In the genomic region with DNA sequence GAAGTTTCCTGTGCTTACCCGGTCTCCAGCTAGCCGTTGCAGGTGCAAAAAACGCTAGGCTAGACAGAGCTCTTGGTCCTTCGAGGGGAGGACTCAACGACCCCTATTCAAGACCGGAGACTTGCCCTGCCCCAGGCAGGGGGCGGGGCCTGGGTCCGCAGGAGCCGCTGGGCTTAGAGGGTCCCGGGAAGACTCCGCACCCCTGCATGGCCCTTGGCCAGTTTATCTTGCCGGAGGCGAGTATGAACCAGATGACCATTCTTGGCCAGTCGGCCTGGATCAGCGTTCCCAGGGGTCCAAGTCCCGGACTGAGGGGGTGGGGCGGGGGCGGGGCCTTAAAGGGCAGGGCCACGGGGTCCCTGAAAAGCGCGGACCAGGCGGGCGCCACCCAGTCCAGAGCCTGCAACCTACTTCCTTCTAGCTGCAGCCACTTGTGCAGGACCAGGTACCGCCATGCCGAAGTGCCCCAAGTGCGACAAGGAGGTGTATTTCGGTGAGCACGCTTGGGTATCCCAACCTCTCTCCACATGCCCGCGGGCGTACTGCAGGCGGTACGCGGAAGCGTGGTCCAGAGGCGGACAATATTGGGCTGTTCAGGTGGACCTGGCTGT, we compare ENCODE assay signal across 8 mouse cellular contexts. TPM values are rescaled to one million over a fixed set of nuclear protein-coding genes. Genes with fewer than 3 reads are reported as not detected.
DNase-seq lines count a peak whose midpoint lies in the region; ATAC-seq and TF ChIP-seq lines count a peak whose summit lies in the region.

No protein-coding gene starts in this region.

- H3K36me3 ChIP-seq in embryonic facial prominence, embryonic 12.5 days, result no peaks in the 10 kb centered on the region
- 0 out of 2 replicates have a peak, but pooled peaks cover 8% of the 10 kb centered on the region for H3K36me3 ChIP-seq in heart, embryonic 14.5 days (ENCODE audit: control insufficient read depth, insufficient read depth, low read length)
- no peaks in the 10 kb centered on the region for H3K36me3 ChIP-seq in stomach, postnatal 0 days (ENCODE audit: control insufficient read depth, insufficient read depth, low read length)

- no peak overlapping the region for H3K27ac ChIP-seq in embryonic facial prominence, embryonic 12.5 days
- H3K27ac ChIP-seq in heart, embryonic 14.5 days (replicated peaks in 1 of 2; ENCODE audit: control insufficient read depth in 1 of 2, insufficient read depth in 1 of 2, low read depth in 2 of 2, low read length in 2 of 2), result peak overlapping the region in 1 of 2 experiments; percentile 25; a peak in 1 of 4 replicates
- H3K27ac ChIP-seq in stomach, postnatal 0 days (replicated peaks), result peak overlapping the region; percentile 40; the same call in 1 of the 2 replicates

- DNase-seq in CD4-positive, CD25-positive, alpha-beta regulatory T cell, adult 2 months (ENCODE audit: low read depth, low spot score), result peak; percentile 61
- peak; percentile 54 to 73 for DNase-seq in kidney, postnatal 25 days
- DNase-seq in stomach, postnatal 0 days (ENCODE audit: low spot score), result peak; percentile 69
- no peak for DNase-seq in adipocyte (ENCODE audit: low spot score)

- no peaks in the 10 kb centered on the region for H3K9me3 ChIP-seq in embryonic facial prominence, embryonic 12.5 days
- H3K9me3 ChIP-seq in heart, embryonic 14.5 days (ENCODE audit: control insufficient read depth, low read length), result no peaks in the 10 kb centered on the region
- H3K9me3 ChIP-seq in stomach, postnatal 0 days (ENCODE audit: control insufficient read depth, low read length), result no peaks in the 10 kb centered on the region

- no peak for TF ChIP-seq EP300 in stomach, postnatal 0 days (optimal IDR thresholded peaks at IDR 0.05)

- peak overlapping the region; percentile 52 for H3K9ac ChIP-seq in embryonic facial prominence, embryonic 12.5 days
- H3K9ac ChIP-seq in heart, embryonic 14.5 days (ENCODE audit: low read length), result peak overlapping the region; percentile 79
- H3K9ac ChIP-seq in stomach, postnatal 0 days (ENCODE audit: low read length), result peak overlapping the region; percentile 61

- no peak for ATAC-seq in CD4-positive, CD25-positive, alpha-beta regulatory T cell, adult 4 months
- ATAC-seq in embryonic facial prominence, embryonic 12.5 days (ENCODE audit: insufficient number of reproducible peaks, insufficient read depth, low FRiP score, low TSS enrichment), result no peak
- 0 out of 2 replicates have a peak, but pooled peaks have one; percentile 9 for ATAC-seq in heart, embryonic 14.5 days (ENCODE audit: insufficient number of reproducible peaks, insufficient read depth, low FRiP score, low read depth)
- peak; percentile 17 for ATAC-seq in megakaryocyte, adult 5-6 weeks (ENCODE audit: poor library complexity, severe bottlenecking)
- no peak for ATAC-seq in stomach, postnatal 0 days (ENCODE audit: low FRiP score, low TSS enrichment)

- peak overlapping the region; percentile 44 for H3K4me3 ChIP-seq in embryonic facial prominence, embryonic 12.5 days
- H3K4me3 ChIP-seq in heart, embryonic 14.5 days (ENCODE audit: control insufficient read depth in 1 of 2, insufficient read depth in 1 of 2, low read depth in 1 of 2, low read length in 2 of 2), result peak overlapping the region; percentile 47 to 58
- peak overlapping the region; percentile 48 for H3K4me3 ChIP-seq in stomach, postnatal 0 days (ENCODE audit: low read depth, low read length)

- peak overlapping the region; percentile 83 for H3K4me2 ChIP-seq in embryonic facial prominence, embryonic 12.5 days (replicated peaks)
- peak overlapping the region; percentile 91 for H3K4me2 ChIP-seq in heart, embryonic 14.5 days (ENCODE audit: low read length)
- peak overlapping the region; percentile 81 for H3K4me2 ChIP-seq in stomach, postnatal 0 days (replicated peaks; ENCODE audit: low read depth)

- H3K4me1 ChIP-seq in embryonic facial prominence, embryonic 12.5 days, result peaks cover 18% of the 10 kb centered on the region
- H3K4me1 ChIP-seq in heart, embryonic 14.5 days (ENCODE audit: control insufficient read depth in 2 of 2, insufficient read depth in 2 of 2, low read length in 2 of 2), result peaks cover 41 to 53% of the 10 kb centered on the region in 2 experiments
- peaks cover 15% of the 10 kb centered on the region for H3K4me1 ChIP-seq in stomach, postnatal 0 days (replicated peaks; ENCODE audit: control insufficient read depth, insufficient read depth)

- H3K27me3 ChIP-seq in embryonic facial prominence, embryonic 12.5 days, result peaks cover 56% of the 10 kb centered on the region
- no peaks in the 10 kb centered on the region for H3K27me3 ChIP-seq in heart, embryonic 14.5 days (ENCODE audit: control insufficient read depth, insufficient read depth, low read length)
- no peaks in the 10 kb centered on the region for H3K27me3 ChIP-seq in stomach, postnatal 0 days (ENCODE audit: control insufficient read depth, insufficient read depth, low read length)

- under 1% methylated on average over 36 of the region's 36 CpGs for WGBS in embryonic facial prominence, embryonic 12.5 days
- WGBS in heart, embryonic 14.5 days, result under 1% methylated on average over 36 of the region's 36 CpGs
- under 1% methylated on average over 36 of the region's 36 CpGs for WGBS in stomach, postnatal 0 days

- no peak for TF ChIP-seq CTCF in stomach, postnatal 0 days (IDR thresholded peaks at IDR 0.05; ENCODE audit: low read depth)

RNA-seq across cellular contexts. Expression of a gene that starts 4.5 kb away (rescaled TPM):
- 1 to 10 TPM; 1.5 to 3.3 TPM for polyA plus RNA-seq in CD4-positive, CD25-positive, alpha-beta regulatory T cell, adult 4 months (2017; shearing (Covaris generic))
- 47.2 and 49.7 TPM in 2 replicates for polyA plus RNA-seq in embryonic facial prominence, embryonic 12.5 days (2016; fragmentation: Nextera tagmentation; extraction: Ambion mirVana)
- 13.3 and 17.5 TPM in 2 replicates for polyA plus RNA-seq in heart, embryonic 14.5 days (2014; fragmentation: Nextera tagmentation; extraction: Ambion mirVana)
- total RNA-seq in megakaryocyte, adult 5-6 weeks (2015), result 3.6 and 3.7 TPM in 2 replicates
- 12.3 and 13.0 TPM in 2 replicates for total RNA-seq in megakaryocyte, adult 5-6 weeks (2017)
- polyA plus RNA-seq in stomach, postnatal 0 days (2015; fragmentation: Nextera tagmentation; extraction: Ambion mirVana), result 5.7 and 6.0 TPM in 2 replicates

RNA-seq across cellular contexts. Expression of a gene that starts 5.7 kb away (rescaled TPM):
- polyA plus RNA-seq in CD4-positive, CD25-positive, alpha-beta regulatory T cell, adult 4 months (2017; shearing (Covaris generic)), result 1,000 to 10,000 TPM in 1 of 2 experiments, 100 to 1,000 TPM in 1; 784 to 1,045 TPM
- 102 and 107 TPM in 2 replicates for polyA plus RNA-seq in embryonic facial prominence, embryonic 12.5 days (2016; fragmentation: Nextera tagmentation; extraction: Ambion mirVana)
- polyA plus RNA-seq in heart, embryonic 14.5 days (2014; fragmentation: Nextera tagmentation; extraction: Ambion mirVana), result 586 and 589 TPM in 2 replicates
- 2,464 and 2,556 TPM in 2 replicates for total RNA-seq in megakaryocyte, adult 5-6 weeks (2015)
- total RNA-seq in megakaryocyte, adult 5-6 weeks (2017), result 1,998 and 2,176 TPM in 2 replicates
- polyA plus RNA-seq in stomach, postnatal 0 days (2015; fragmentation: Nextera tagmentation; extraction: Ambion mirVana), result 585 and 865 TPM in 2 replicates

RNA-seq across cellular contexts. Expression of a gene that starts 11.7 kb away (rescaled TPM):
- 1 to 10 TPM; 5.7 to 6.9 TPM for polyA plus RNA-seq in CD4-positive, CD25-positive, alpha-beta regulatory T cell, adult 4 months (2017; shearing (Covaris generic))
- 78.8 and 88.4 TPM in 2 replicates for polyA plus RNA-seq in embryonic facial prominence, embryonic 12.5 days (2016; fragmentation: Nextera tagmentation; extraction: Ambion mirVana)
- 1,706 and 1,786 TPM in 2 replicates for polyA plus RNA-seq in heart, embryonic 14.5 days (2014; fragmentation: Nextera tagmentation; extraction: Ambion mirVana)
- total RNA-seq in megakaryocyte, adult 5-6 weeks (2015), result 0.38 and 2.0 TPM in 2 replicates
- total RNA-seq in megakaryocyte, adult 5-6 weeks (2017), result 2.1 TPM in 1 of 2 replicates, not detected in the other
- polyA plus RNA-seq in stomach, postnatal 0 days (2015; fragmentation: Nextera tagmentation; extraction: Ambion mirVana), result 106 and 112 TPM in 2 replicates

RNA-seq across cellular contexts. Expression of a gene that starts 34.0 kb away (rescaled TPM):
- not detected for polyA plus RNA-seq in CD4-positive, CD25-positive, alpha-beta regulatory T cell, adult 4 months (2017; shearing (Covaris generic))
- polyA plus RNA-seq in embryonic facial prominence, embryonic 12.5 days (2016; fragmentation: Nextera tagmentation; extraction: Ambion mirVana), result 17.4 and 20.4 TPM in 2 replicates
- 1.1 and 1.2 TPM in 2 replicates for polyA plus RNA-seq in heart, embryonic 14.5 days (2014; fragmentation: Nextera tagmentation; extraction: Ambion mirVana)
- 0.69 TPM in 1 of 2 replicates, not detected in the other for total RNA-seq in megakaryocyte, adult 5-6 weeks (2015)
- total RNA-seq in megakaryocyte, adult 5-6 weeks (2017), result not detected in 2 replicates
- polyA plus RNA-seq in stomach, postnatal 0 days (2015; fragmentation: Nextera tagmentation; extraction: Ambion mirVana), result 4.2 and 4.6 TPM in 2 replicates

RNA-seq across cellular contexts. Expression of a gene that starts 53.7 kb away (rescaled TPM):
- 10 to 100 TPM in 1 of 2 experiments, 1 to 10 TPM in 1; 9.6 to 15.1 TPM for polyA plus RNA-seq in CD4-positive, CD25-positive, alpha-beta regulatory T cell, adult 4 months (2017; shearing (Covaris generic))
- polyA plus RNA-seq in embryonic facial prominence, embryonic 12.5 days (2016; fragmentation: Nextera tagmentation; extraction: Ambion mirVana), result 18.5 and 20.4 TPM in 2 replicates
- 14.6 and 15.5 TPM in 2 replicates for polyA plus RNA-seq in heart, embryonic 14.5 days (2014; fragmentation: Nextera tagmentation; extraction: Ambion mirVana)
- 32.0 and 35.5 TPM in 2 replicates for total RNA-seq in megakaryocyte, adult 5-6 weeks (2015)
- 14.5 and 21.4 TPM in 2 replicates for total RNA-seq in megakaryocyte, adult 5-6 weeks (2017)
- polyA plus RNA-seq in stomach, postnatal 0 days (2015; fragmentation: Nextera tagmentation; extraction: Ambion mirVana), result 4.9 and 5.3 TPM in 2 replicates

Comparison
In these comparisons a context has a peak if more than half of its experiments do, and no peak if none do; other contexts are left out.
1. ATAC-seq: peak in heart, embryonic 14.5 days (single experiment) and megakaryocyte, adult 5-6 weeks (single experiment); none in CD4-positive, CD25-positive, alpha-beta regulatory T cell, adult 4 months (single experiment), embryonic facial prominence, embryonic 12.5 days (single experiment) and stomach, postnatal 0 days (single experiment).
2. RNA of a gene that starts 11.7 kb away (polyA plus RNA-seq): 1,706 to 1,786 TPM in heart, embryonic 14.5 days; 106 to 112 TPM in stomach, postnatal 0 days, 78.8 to 88.4 TPM in embryonic facial prominence, embryonic 12.5 days and 5.7 to 6.9 TPM in CD4-positive, CD25-positive, alpha-beta regulatory T cell, adult 4 months; every median in the first group is over 10 times any median in the second.
3. Peak in every context shown above with its lines, with median percentiles within 50 percentile points of each other: H3K4me2 ChIP-seq, H3K4me3 ChIP-seq and H3K9ac ChIP-seq.